Mouse (Mus musculus): ENCODE results near the gene Spata32.

DNA sequence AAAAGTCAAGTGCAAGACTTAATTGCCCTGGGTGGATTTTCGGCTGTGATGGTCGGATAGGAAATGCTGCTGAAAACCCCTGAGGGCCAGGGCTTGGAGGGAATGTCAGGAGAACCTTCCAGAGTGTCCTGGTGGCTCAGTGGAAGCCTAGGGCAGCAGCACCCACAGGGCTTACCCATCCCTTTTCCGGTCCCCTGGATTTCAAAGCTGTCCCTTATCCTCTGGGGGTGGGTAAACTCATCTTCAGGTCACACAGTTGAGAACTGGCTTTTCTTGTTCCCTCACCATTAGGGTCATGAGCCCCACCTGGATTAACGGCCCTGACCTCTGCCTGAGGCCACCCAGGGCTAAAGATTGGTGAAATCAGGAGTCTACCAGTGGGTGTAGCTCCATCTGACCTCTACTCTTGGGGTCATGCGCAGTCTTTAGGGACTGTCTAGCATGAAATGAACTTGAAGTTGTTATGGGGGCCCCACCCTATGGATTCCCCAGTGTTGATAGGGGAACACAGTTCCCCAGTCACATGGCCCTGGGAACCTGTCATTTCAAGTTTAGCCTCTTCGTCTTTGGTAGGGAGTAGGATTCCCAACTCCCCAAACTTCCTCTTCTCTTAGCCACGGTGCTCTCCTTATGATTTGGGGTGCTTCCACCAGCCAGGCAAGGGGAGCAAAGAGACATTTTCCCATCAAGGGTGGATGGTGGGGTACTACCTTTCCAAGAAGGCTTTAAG, 45.0 kb downstream of the Spata32 start:
- TF ChIP-seq CTCF (IDR thresholded peaks at IDR 0.05; ENCODE audit: low read depth, low read length) (no peak), EP300 (IDR thresholded peaks at IDR 0.05; ENCODE audit: insufficient read depth, low read depth, low read length) (no peak), POLR2A (IDR thresholded peaks at IDR 0.05; ENCODE audit: insufficient read depth, low read length) (no peak)
